Mouse (Mus musculus) frontal cortex, postnatal 25 days (tissue): ENCODE results near the gene Awat1.

Source experiments
- DNase-seq, 2 experiments: peaks; one replicate each; pipeline ENCODE4 v3.0.0; 2022; ENCODE audit warnings: low spot score in 2 of 2

The Awat1 gene

GRCm38 (mm10) chrX:100571951-100572350 lies at the start of gene Awat1:
TSS of gene Awat1 (plus strand) at chrX:100572251.
- DNase-seq: no peak

GRCm38 (mm10) chrX:100524471-100524870 lies 47.6 kb upstream of the Awat1 start, which contains the start of gene Dgat2l6:
TSS of gene Dgat2l6 (plus strand) at chrX:100524838.
- no peak for DNase-seq

GRCm38 (mm10) chrX:100556026-100556425 lies 16.0 kb upstream of the Awat1 start:
- DNase-seq: no peak

- DNase-seq: no peak
Measured at GRCm38 (mm10) chrX:100565696-100566095, 6.4 kb upstream of the Awat1 start.

GRCm38 (mm10) chrX:100594791-100595190 lies 22.7 kb downstream of the Awat1 start, which contains the start of gene P2ry4:
TSS of gene P2ry4 (minus strand) at chrX:100594869.
- DNase-seq: no peak

GRCm38 (mm10) chrX:100597439-100597838 lies 25.4 kb downstream of the Awat1 start:
- DNase-seq: peak; percentile 14 to 22

- no peak for DNase-seq
Measured at GRCm38 (mm10) chrX:100599755-100600154, 27.7 kb downstream of the Awat1 start.

GRCm38 (mm10) chrX:100605314-100605713 lies 33.3 kb downstream of the Awat1 start, which contains the start of gene Arr3:
TSS of gene Arr3 (plus strand) at chrX:100605497.
- no peak for DNase-seq

- DNase-seq: no peak
Measured at GRCm38 (mm10) chrX:100618488-100618887, 46.4 kb downstream of the Awat1 start.

GRCm38 (mm10) chrX:100621366-100621765 lies 49.3 kb downstream of the Awat1 start:
- no peak for DNase-seq

- DNase-seq: no peak
Measured at GRCm38 (mm10) chrX:100624242-100624641, 52.2 kb downstream of the Awat1 start.

GRCm38 (mm10) chrX:100625146-100625545 lies 53.1 kb downstream of the Awat1 start:
- DNase-seq: no peak

GRCm38 (mm10) chrX:100625546-100625801 lies 53.4 kb downstream of the Awat1 start, which contains the start of gene Kif4:
TSS of gene Kif4 (plus strand) at chrX:100625737.
- DNase-seq: no peak

GRCm38 (mm10) chrX:100625802-100626793 lies 54.0 kb downstream of the Awat1 start, which contains the start of gene Pdzd11:
TSS of gene Pdzd11 (minus strand) at chrX:100626568.
- peak; percentile 50 to 74 for DNase-seq
